Mouse (Mus musculus) heart, postnatal 0 days (tissue): ENCODE measurements around the gene Traf5. TPM values are rescaled to one million over a fixed set of nuclear protein-coding genes. Genes with fewer than 3 reads are reported as not detected.
A peak's percentile ranks its signal among the peaks of the same experiment; 100 is the strongest.

Experiments used
- ATAC-seq: fragments of 200-750 bp; cut with Nextera tagmentation; 2 replicates; pipeline ENCODE4 v1.8.0; 2017; ENCODE audit warnings: low read depth, moderate number of reproducible peaks, moderate library complexity; ENCODE audit not compliant: insufficient read depth
- DNase-seq: peaks from one replicate; pipeline ENCODE4 v3.0.0-alpha.2; 2016; ENCODE audit warnings: low spot score
- H3K27ac ChIP-seq: fragments of 300-500 bp; sonication (generic); 2 replicates; pipeline ENCODE4 v1.5.1; 2014; ENCODE audit warnings: low read depth, mild to moderate bottlenecking
- H3K27me3 ChIP-seq: fragments of 300-500 bp; sonication (generic); 2 replicates; pipeline ENCODE4 v1.6.1; 2014; ENCODE audit warnings: low read length, mixed read lengths; ENCODE audit not compliant: control insufficient read depth, insufficient read depth
- H3K36me3 ChIP-seq: fragments of 300-500 bp; sonication (generic); replicated peaks from 2 replicates; pipeline ENCODE4 v1.6.1; 2014; ENCODE audit warnings: low read length, mixed read lengths; ENCODE audit not compliant: control insufficient read depth, insufficient read depth
- H3K4me1 ChIP-seq: fragments of 300-500 bp; sonication (generic); 2 replicates; pipeline ENCODE4 v1.6.1; 2014; ENCODE audit warnings: antibody characterized with exemption; ENCODE audit not compliant: control insufficient read depth, insufficient read depth
- H3K4me2 ChIP-seq: fragments of 300-500 bp; sonication (generic); 2 replicates; pipeline ENCODE4 v1.6.1; 2014; ENCODE audit warnings: low read depth, mild to moderate bottlenecking, low read length, moderate library complexity
- H3K4me3 ChIP-seq: fragments of 300-500 bp; sonication (generic); 2 replicates; pipeline ENCODE4 v1.5.1; 2014; ENCODE audit warnings: low read depth, low read length
- H3K9ac ChIP-seq: fragments of 300-500 bp; sonication (generic); replicated peaks from 2 replicates; pipeline ENCODE4 v1.6.1; 2014; ENCODE audit warnings: low read depth, low read length, mixed read lengths
- H3K9me3 ChIP-seq: fragments of 300-500 bp; sonication (generic); replicated peaks from 2 replicates; pipeline ENCODE4 v1.6.1; 2016; ENCODE audit warnings: low read length; ENCODE audit not compliant: control insufficient read depth
- CTCF ChIP-seq: IDR thresholded peaks from 2 replicates; pipeline ENCODE4 v1.5.1; 2016; ENCODE audit warnings: antibody characterized with exemption, control low read depth, low read depth
- EP300 ChIP-seq: IDR thresholded peaks from 2 replicates; pipeline ENCODE4 v1.6.1; 2016; ENCODE audit warnings: antibody characterized with exemption, low read depth
- WGBS: fragments of 180-500 bp; shearing (Covaris S2); extraction: QIAGEN DNeasy Blood & Tissue Kit; methylation state at CpG from one replicate; pipeline ENCODE4 v1.1.7; 2014; 5-methylcytosine and 5-hydroxymethylcytosine counted together
- polyA plus RNA-seq: library from polyadenylated mRNA; unstranded; fragments of >200 nt; fragmentation: Nextera tagmentation; extraction: Ambion mirVana; gene quantifications from 2 replicates; pipeline ENCODE4 v1.2.1, GENCODE M21; 2015
- total RNA-seq: library from RNA; depleted of rRNA; stranded (reverse); fragments of >200 nt; gene quantifications from 2 replicates; pipeline ENCODE4 v1.2.3, GENCODE M21; 2014; ENCODE audit warnings: low replicate concordance

Gene Traf5
- total and polyA plus RNA-seq, 2 experiments from 2014 or later, result 5.7 to 14.7 TPM

DNA sequence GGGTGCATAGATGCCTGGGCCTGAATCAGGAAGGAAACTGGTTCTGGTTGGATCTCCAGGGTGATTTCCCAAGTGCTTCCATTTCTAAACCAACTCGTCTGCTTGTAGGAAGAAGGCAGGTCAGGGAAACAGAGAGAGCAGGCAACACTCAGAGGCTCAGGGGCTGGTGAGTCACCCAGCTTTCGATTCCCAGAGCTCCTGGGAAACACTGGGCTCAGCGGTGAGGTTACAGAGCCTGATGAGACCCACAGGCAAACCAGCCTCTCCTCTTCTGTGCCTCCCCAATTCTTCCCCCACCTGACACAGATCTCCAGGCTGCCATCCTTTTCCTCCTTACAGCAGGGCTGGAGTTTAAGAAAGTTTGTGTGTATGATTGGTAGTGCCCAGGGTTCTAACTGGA lies 128.9 kb downstream of the Traf5 start:
- WGBS, result 78% methylated on average over 3 of the region's 3 CpGs
- TF ChIP-seq EP300 (no peak), CTCF (no peak)
- no peak overlapping the region for H3K27ac ChIP-seq
- DNase-seq, result no peak
- H3K27me3 ChIP-seq, result no peaks in the 10 kb centered on the region
- no peak for ATAC-seq
- H3K4me2 ChIP-seq, result no peak overlapping the region
- H3K4me3 ChIP-seq, result no peak overlapping the region
- no peaks in the 10 kb centered on the region for H3K9me3 ChIP-seq
- no peak overlapping the region for H3K9ac ChIP-seq
- no peaks in the 10 kb centered on the region for H3K36me3 ChIP-seq
- H3K4me1 ChIP-seq, result no peaks in the 10 kb centered on the region

- no peak overlapping the region for H3K9ac ChIP-seq
- TF ChIP-seq EP300 (no peak), CTCF (no peak)
- 47% methylated on average over 2 of the region's 2 CpGs for WGBS
- H3K4me3 ChIP-seq, result no peak overlapping the region
- no peaks in the 10 kb centered on the region for H3K36me3 ChIP-seq
- no peak for DNase-seq
- no peak for ATAC-seq
- H3K4me2 ChIP-seq, result no peak overlapping the region
- no peaks in the 10 kb centered on the region for H3K27me3 ChIP-seq
- H3K4me1 ChIP-seq, result no peaks in the 10 kb centered on the region
- no peak overlapping the region for H3K27ac ChIP-seq
- H3K9me3 ChIP-seq, result no peaks in the 10 kb centered on the region
Observed at GRCm38 (mm10) chr1:191960946-191961345, 131.4 kb downstream of the Traf5 start.

DNA sequence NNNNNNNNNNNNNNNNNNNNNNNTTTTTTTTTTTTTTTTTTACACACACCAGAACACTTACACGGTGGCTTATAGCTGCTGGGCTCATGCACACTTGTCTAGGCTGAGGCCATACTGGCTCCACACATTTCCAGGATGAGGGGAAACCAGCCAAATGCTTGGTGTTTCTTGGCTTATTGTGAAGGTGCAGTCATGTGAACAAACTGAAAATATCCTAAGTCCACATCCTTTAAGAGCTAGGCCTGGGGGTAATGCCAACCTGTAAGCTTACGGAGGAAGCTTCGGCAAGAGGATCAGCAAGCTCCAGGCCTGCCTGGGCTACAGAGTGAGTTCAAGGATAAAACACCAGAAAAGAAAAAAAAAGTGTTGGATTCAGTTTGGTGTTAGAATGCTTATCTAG lies 135.0 kb downstream of the Traf5 start:
- Histone ChIP-seq H3K9me3 (no peaks in the 10 kb centered on the region), H3K4me3 (no peak overlapping the region), H3K27ac (peak overlapping the region; percentile 89), H3K4me2 (no peak overlapping the region), H3K9ac (no peak overlapping the region), H3K4me1 (no peaks in the 10 kb centered on the region), H3K36me3 (no peaks in the 10 kb centered on the region), H3K27me3 (no peaks in the 10 kb centered on the region)
- ATAC-seq (no peak), DNase-seq (no peak)
- no peak for TF ChIP-seq EP300
- no peak for TF ChIP-seq CTCF
- 70% methylated on average over 3 of the region's 3 CpGs for WGBS

- H3K4me2 ChIP-seq, result peak overlapping the region; percentile 19; the same call in 1 of the 2 replicates
- no peak overlapping the region for H3K9ac ChIP-seq
- WGBS, result 73% methylated on average over 2 of the region's 2 CpGs
- H3K4me3 ChIP-seq, result no peak overlapping the region
- no peaks in the 10 kb centered on the region for H3K36me3 ChIP-seq
- no peaks in the 10 kb centered on the region for H3K9me3 ChIP-seq
- H3K4me1 ChIP-seq, result no peaks in the 10 kb centered on the region
- TF ChIP-seq EP300 (no peak), CTCF (no peak)
- DNase-seq (no peak), ATAC-seq (peak; percentile 21; the same call in 1 of the 2 replicates)
- H3K27me3 ChIP-seq, result no peaks in the 10 kb centered on the region
- peak overlapping the region; percentile 89 for H3K27ac ChIP-seq
Observed at GRCm38 (mm10) chr1:191956871-191957270, 135.5 kb downstream of the Traf5 start.

GRCm38 (mm10) chr1:191956261-191956660 lies 136.1 kb downstream of the Traf5 start:
- no peaks in the 10 kb centered on the region for H3K9me3 ChIP-seq
- WGBS, result 77% methylated on average over 3 of the region's 3 CpGs
- no peaks in the 10 kb centered on the region for H3K27me3 ChIP-seq
- no peaks in the 10 kb centered on the region for H3K4me1 ChIP-seq
- peak overlapping the region; percentile 89 for H3K27ac ChIP-seq
- peak overlapping the region; percentile 19; the same call in 1 of the 2 replicates for H3K4me2 ChIP-seq
- DNase-seq (no peak), ATAC-seq (peak; percentile 71)
- H3K9ac ChIP-seq, result no peak overlapping the region
- TF ChIP-seq CTCF (no peak), EP300 (no peak)
- H3K4me3 ChIP-seq, result no peak overlapping the region
- H3K36me3 ChIP-seq, result no peaks in the 10 kb centered on the region

- no peaks in the 10 kb centered on the region for H3K4me1 ChIP-seq
- TF ChIP-seq EP300 (0 out of 2 replicates have a peak, but pooled peaks have one; percentile 42), CTCF (no peak)
- 51% methylated on average over 3 of the region's 3 CpGs for WGBS
- peak overlapping the region; percentile 89 for H3K27ac ChIP-seq
- no peaks in the 10 kb centered on the region for H3K36me3 ChIP-seq
- peak; percentile 37 for DNase-seq
- no peaks in the 10 kb centered on the region for H3K27me3 ChIP-seq
- H3K4me3 ChIP-seq, result no peak overlapping the region
- no peak overlapping the region for H3K4me2 ChIP-seq
- no peak overlapping the region for H3K9ac ChIP-seq
- peak; percentile 67 for ATAC-seq
- no peaks in the 10 kb centered on the region for H3K9me3 ChIP-seq
Observed at GRCm38 (mm10) chr1:191955101-191955500, 137.3 kb downstream of the Traf5 start.
